Mouse (Mus musculus) MEL (cell line): ENCODE results near the gene Pla2g3. TPM values are rescaled to one million over a fixed set of nuclear protein-coding genes. Genes with fewer than 3 reads are reported as not detected.

Source experiments
- DNase-seq: peaks from one replicate; pipeline ENCODE4 v3.0.0; 2011; ENCODE audit warnings: low read depth, low spot score
- H3K27ac ChIP-seq: 2 replicates; pipeline ENCODE4 v1.5.1; 2012; ENCODE audit warnings: low read depth, mild to moderate bottlenecking, control low read depth, low read length, moderate library complexity; ENCODE audit not compliant: control insufficient read depth
- H3K27me3 ChIP-seq, 2 experiments: fragments of 150-350 bp in 1 of 2; sonication (generic) in 1 of 2; 2 replicates each; pipeline ENCODE4 v1.6.1; 2012; ENCODE audit warnings: low read length in 2 of 2, mild to moderate bottlenecking in 2 of 2, improper control_type of control experiment in 1 of 2, moderate library complexity in 1 of 2; ENCODE audit not compliant: insufficient read depth in 2 of 2, control insufficient read depth in 1 of 2
- H3K36me3 ChIP-seq, 2 experiments: 2 replicates each; pipeline ENCODE4 v1.6.1; 2012 to 2014; ENCODE audit warnings: low read length in 2 of 2, improper control_type of control experiment in 1 of 2, inconsistent platforms in 1 of 2, mild to moderate bottlenecking in 1 of 2; ENCODE audit not compliant: insufficient read depth in 2 of 2, control insufficient read depth in 1 of 2
- H3K4me1 ChIP-seq, 2 experiments: fragments of 150-350 bp in 1 of 2; sonication (generic) in 1 of 2; 2 replicates each; pipeline ENCODE4 v1.6.1; 2012; ENCODE audit warnings: low read length in 2 of 2, improper control_type of control experiment in 1 of 2, mild to moderate bottlenecking in 1 of 2; ENCODE audit not compliant: insufficient read depth in 2 of 2, control insufficient read depth in 1 of 2
- H3K4me3 ChIP-seq, 2 experiments: fragments of 150-350 bp in 1 of 2; sonication (generic) in 1 of 2; 2 replicates each; pipeline ENCODE4 v1.5.1; 2012; ENCODE audit warnings: low read depth in 2 of 2, low read length in 2 of 2, mild to moderate bottlenecking in 2 of 2, moderate library complexity in 2 of 2, control low read depth in 1 of 2, improper control_type of control experiment in 1 of 2; ENCODE audit not compliant: control insufficient read depth in 1 of 2, insufficient read depth in 1 of 2
- H3K79me2 ChIP-seq: 2 replicates; pipeline ENCODE4 v1.6.1; 2012; ENCODE audit warnings: mild to moderate bottlenecking, low read length, moderate library complexity; ENCODE audit not compliant: control insufficient read depth, poor library complexity, insufficient read depth
- H3K9ac ChIP-seq: 2 replicates; pipeline ENCODE4 v1.6.1; 2012; ENCODE audit warnings: low read depth, mild to moderate bottlenecking, control low read depth, low read length, moderate library complexity; ENCODE audit not compliant: control insufficient read depth, poor library complexity, severe bottlenecking
- H3K9me3 ChIP-seq: fragments of 150-350 bp; sonication (generic); replicated peaks from 2 replicates; pipeline ENCODE4 v1.6.1; 2012; ENCODE audit warnings: mild to moderate bottlenecking, low read length, improper control_type of control experiment, moderate library complexity; ENCODE audit not compliant: insufficient read depth
- CTCF ChIP-seq, 3 experiments: IDR thresholded peaks in 2 of 3; conservative IDR thresholded peaks in 1 of 3; 2 replicates each; pipeline ENCODE4 v1.5.1; 2011 to 2012; ENCODE audit warnings: low read length in 3 of 3, low read depth in 2 of 3, mild to moderate bottlenecking in 2 of 3, improper control_type of control experiment in 1 of 3, inconsistent platforms in 1 of 3, mixed read lengths in 1 of 3, moderate library complexity in 1 of 3; ENCODE audit not compliant: control insufficient read depth in 1 of 3, insufficient read depth in 1 of 3, poor library complexity in 1 of 3, severe bottlenecking in 1 of 3
- E2F4 ChIP-seq: IDR thresholded peaks from 2 replicates; pipeline ENCODE4 v1.6.1; 2011; ENCODE audit warnings: low read depth, low read length, improper control_type of control experiment, borderline replicate concordance
- EP300 ChIP-seq, 2 experiments: IDR thresholded peaks; 2 replicates each; pipeline ENCODE4 v1.6.1; 2011; ENCODE audit warnings: improper control_type of control experiment in 2 of 2, low read length in 2 of 2, low read depth in 1 of 2, mild to moderate bottlenecking in 1 of 2
- GABPA ChIP-seq: IDR thresholded peaks from 2 replicates; pipeline ENCODE4 v1.6.1; 2012; ENCODE audit warnings: low read depth, mild to moderate bottlenecking, inconsistent platforms, low read length, improper control_type of control experiment, moderate library complexity
- HCFC1 ChIP-seq: IDR thresholded peaks from 2 replicates; pipeline ENCODE4 v1.6.1; 2012; ENCODE audit warnings: low read depth, mild to moderate bottlenecking, inconsistent platforms, low read length, improper control_type of control experiment, moderate library complexity
- KAT2A ChIP-seq: conservative IDR thresholded peaks from 2 replicates; pipeline ENCODE4 v1.6.1; 2012; ENCODE audit warnings: low read depth, low read length, improper control_type of control experiment, inconsistent platforms
- MAFK ChIP-seq: IDR thresholded peaks from 2 replicates; pipeline ENCODE4 v1.6.1; 2011; ENCODE audit warnings: low read depth, mild to moderate bottlenecking, low read length, improper control_type of control experiment, borderline replicate concordance
- MXI1 ChIP-seq: IDR thresholded peaks from 2 replicates; pipeline ENCODE4 v1.6.1; 2011; ENCODE audit warnings: mild to moderate bottlenecking, low read depth, low read length, improper control_type of control experiment
- MYB ChIP-seq: IDR thresholded peaks from 2 replicates; pipeline ENCODE4 v1.6.1; 2011; ENCODE audit warnings: mild to moderate bottlenecking, low read depth, low read length, improper control_type of control experiment
- MYC ChIP-seq: IDR thresholded peaks from 2 replicates; pipeline ENCODE4 v1.6.1; 2011; ENCODE audit warnings: low read depth, mild to moderate bottlenecking, low read length, improper control_type of control experiment, moderate library complexity
- NELFE ChIP-seq: IDR thresholded peaks from 2 replicates; pipeline ENCODE4 v1.6.1; 2011; ENCODE audit warnings: low read depth, low read length, improper control_type of control experiment
- POLR2A ChIP-seq, 2 experiments: IDR thresholded peaks; 2 replicates each; pipeline ENCODE4 v1.6.1; 2011 to 2012; ENCODE audit warnings: low read length in 2 of 2, mild to moderate bottlenecking in 2 of 2, control low read depth in 1 of 2, improper control_type of control experiment in 1 of 2, low read depth in 1 of 2, moderate library complexity in 1 of 2; ENCODE audit not compliant: control insufficient read depth in 1 of 2, insufficient read depth in 1 of 2, poor library complexity in 1 of 2
- POLR2AphosphoS2 ChIP-seq: IDR thresholded peaks from 2 replicates; pipeline ENCODE4 v1.6.1; 2011; ENCODE audit warnings: low read length, improper control_type of control experiment
- SIN3A ChIP-seq: IDR thresholded peaks from 2 replicates; pipeline ENCODE4 v1.6.1; 2012; ENCODE audit warnings: low read length, improper control_type of control experiment, inconsistent platforms
- SMC3 ChIP-seq: IDR thresholded peaks from 2 replicates; pipeline ENCODE4 v1.6.1; 2011; ENCODE audit warnings: low read depth, low read length, improper control_type of control experiment
- TAL1 ChIP-seq: IDR thresholded peaks from 2 replicates; pipeline ENCODE4 v1.6.1; 2012; ENCODE audit warnings: mild to moderate bottlenecking, inconsistent platforms, low read length, moderate library complexity, mixed read lengths
- TCF12 ChIP-seq: IDR thresholded peaks from 2 replicates; pipeline ENCODE4 v1.6.1; 2014; ENCODE audit warnings: low read depth, mild to moderate bottlenecking, inconsistent platforms, low read length, improper control_type of control experiment, moderate library complexity
- USF1 ChIP-seq: IDR thresholded peaks from 2 replicates; pipeline ENCODE4 v1.6.1; 2014; ENCODE audit warnings: low read depth, mild to moderate bottlenecking, inconsistent platforms, low read length, improper control_type of control experiment, moderate library complexity
- USF2 ChIP-seq, 2 experiments: IDR thresholded peaks; 2 replicates each; pipeline ENCODE4 v1.6.1; 2011 to 2012; ENCODE audit warnings: improper control_type of control experiment in 2 of 2, low read length in 2 of 2, borderline replicate concordance in 1 of 2, inconsistent platforms in 1 of 2, low read depth in 1 of 2, mild to moderate bottlenecking in 1 of 2; ENCODE audit not compliant: insufficient read depth in 1 of 2
- ZKSCAN1 ChIP-seq: IDR thresholded peaks from 2 replicates; pipeline ENCODE4 v1.6.1; 2012; ENCODE audit warnings: low read depth, mild to moderate bottlenecking, inconsistent platforms, low read length, improper control_type of control experiment, moderate library complexity
- ZMIZ1 ChIP-seq: IDR thresholded peaks from 2 replicates; pipeline ENCODE4 v1.6.1; 2012; ENCODE audit warnings: low read depth, mild to moderate bottlenecking, inconsistent platforms, low read length, improper control_type of control experiment, moderate library complexity
- polyA plus RNA-seq, 2 experiments: library from polyadenylated mRNA; stranded (reverse) in 1 of 2; unstranded in 1 of 2; fragments of >175 nt in 1 of 2; fragments of >200 nt in 1 of 2; gene quantifications; 2 replicates each; pipeline versions ENCODE4 v1.2.1 to v1.2.4; 2012; ENCODE audit warnings: low replicate concordance in 2 of 2, low read depth in 1 of 2; ENCODE audit not compliant: insufficient read length in 2 of 2, insufficient read depth in 1 of 2, missing spikeins in 1 of 2
- total RNA-seq: library from RNA; depleted of rRNA; stranded (reverse); fragments of 300-350 nt; gene quantifications from 2 replicates; pipeline ENCODE4 v1.2.3, GENCODE M21; 2012

Gene Pla2g3
- total and polyA plus RNA-seq, 3 experiments: 0.15 to 0.39 TPM; not detected in 1

GRCm38 (mm10) chr11:3528208-3528607 is 40.1 kb downstream of the Pla2g3 start:
- no peak overlapping the region for H3K27ac ChIP-seq
- no peaks in the 10 kb centered on the region for H3K27me3 ChIP-seq
- peaks cover 0 to 12% of the 10 kb centered on the region in 2 experiments; a peak in 3 of 4 replicates for H3K4me1 ChIP-seq
- peaks cover 8 to 11% of the 10 kb centered on the region in 2 experiments; a peak in 3 of 4 replicates for H3K36me3 ChIP-seq
- no peaks in the 10 kb centered on the region for H3K9me3 ChIP-seq
- no peak overlapping the region for H3K4me3 ChIP-seq
- peaks cover 24% of the 10 kb centered on the region for H3K79me2 ChIP-seq
- TF ChIP-seq EP300 (IDR thresholded peaks at IDR 0.05; ENCODE audit: low read depth in 1 of 2, low read length in 2 of 2): no peak
- H3K9ac ChIP-seq: no peak overlapping the region
- no peak for DNase-seq

- H3K36me3 ChIP-seq: peaks cover 2 to 3% of the 10 kb centered on the region in 2 experiments; a peak in 3 of 4 replicates
- no peak overlapping the region for H3K4me3 ChIP-seq
- H3K4me1 ChIP-seq: peaks cover 0 to 6% of the 10 kb centered on the region in 2 experiments; a peak in 3 of 4 replicates
- H3K27ac ChIP-seq: no peak overlapping the region
- H3K9ac ChIP-seq: no peak overlapping the region
- H3K79me2 ChIP-seq: peaks cover 14% of the 10 kb centered on the region
- DNase-seq: peak; percentile 29
- no peak for TF ChIP-seq E2F4
- TF ChIP-seq USF1: no peak
- TF ChIP-seq TAL1: no peak
- no peak for TF ChIP-seq GABPA
- H3K27me3 ChIP-seq: no peaks in the 10 kb centered on the region
- no peaks in the 10 kb centered on the region for H3K9me3 ChIP-seq
Observed at GRCm38 (mm10) chr11:3529476-3530252, 41.6 kb downstream of the Pla2g3 start.

GRCm38 (mm10) chr11:3530731-3531130 is 42.6 kb downstream of the Pla2g3 start:
- Histone ChIP-seq H3K79me2 (peaks cover 3% of the 10 kb centered on the region), H3K9me3 (no peaks in the 10 kb centered on the region), H3K27me3 (no peaks in the 10 kb centered on the region), H3K27ac (no peak overlapping the region), H3K4me3 (no peak overlapping the region), H3K4me1 (peaks cover 0 to 6% of the 10 kb centered on the region in 2 experiments; a peak in 3 of 4 replicates), H3K36me3 (peaks cover 2 to 3% of the 10 kb centered on the region in 2 experiments; a peak in 3 of 4 replicates), H3K9ac (no peak overlapping the region)
- no peak for DNase-seq
- no peak for TF ChIP-seq ZKSCAN1
- TF ChIP-seq POLR2AphosphoS2: no peak
- TF ChIP-seq KAT2A: no peak
- no peak for TF ChIP-seq USF2 (IDR thresholded peaks at IDR 0.05; ENCODE audit: borderline replicate concordance in 1 of 2, insufficient read depth in 1 of 2, low read depth in 1 of 2, low read length in 2 of 2)
- TF ChIP-seq MYC: no peak
- no peak for TF ChIP-seq EP300 (IDR thresholded peaks at IDR 0.05; ENCODE audit: low read depth in 1 of 2, low read length in 2 of 2)
- no peak for TF ChIP-seq GABPA
- no peak for TF ChIP-seq MYB
- no peak for TF ChIP-seq HCFC1
- no peak for TF ChIP-seq TCF12
- TF ChIP-seq MXI1: no peak
- no peak for TF ChIP-seq ZMIZ1
- no peak; a peak in 1 of 4 replicates for TF ChIP-seq POLR2A (IDR thresholded peaks at IDR 0.05; ENCODE audit: control insufficient read depth in 1 of 2, insufficient read depth in 1 of 2, low read depth in 1 of 2, low read length in 2 of 2, poor library complexity in 1 of 2)
- TF ChIP-seq SMC3: no peak
- TF ChIP-seq MAFK: no peak
- no peak for TF ChIP-seq CTCF (IDR thresholded peaks at IDR 0.05 in 2 of 3, conservative IDR thresholded peaks at IDR 0.05 in 1 of 3; ENCODE audit: control insufficient read depth in 1 of 3, insufficient read depth in 1 of 3, low read depth in 2 of 3, low read length in 3 of 3, poor library complexity in 1 of 3, severe bottlenecking in 1 of 3)
- TF ChIP-seq NELFE: no peak
- TF ChIP-seq SIN3A: no peak
